Mouse (Mus musculus): ENCODE data around the gene Ptprh. TPM values are rescaled to one million over a fixed set of nuclear protein-coding genes. Genes with fewer than 3 reads are reported as not detected.

Gene Ptprh
- total and polyA plus RNA-seq, 3 experiments = not detected

DNA sequence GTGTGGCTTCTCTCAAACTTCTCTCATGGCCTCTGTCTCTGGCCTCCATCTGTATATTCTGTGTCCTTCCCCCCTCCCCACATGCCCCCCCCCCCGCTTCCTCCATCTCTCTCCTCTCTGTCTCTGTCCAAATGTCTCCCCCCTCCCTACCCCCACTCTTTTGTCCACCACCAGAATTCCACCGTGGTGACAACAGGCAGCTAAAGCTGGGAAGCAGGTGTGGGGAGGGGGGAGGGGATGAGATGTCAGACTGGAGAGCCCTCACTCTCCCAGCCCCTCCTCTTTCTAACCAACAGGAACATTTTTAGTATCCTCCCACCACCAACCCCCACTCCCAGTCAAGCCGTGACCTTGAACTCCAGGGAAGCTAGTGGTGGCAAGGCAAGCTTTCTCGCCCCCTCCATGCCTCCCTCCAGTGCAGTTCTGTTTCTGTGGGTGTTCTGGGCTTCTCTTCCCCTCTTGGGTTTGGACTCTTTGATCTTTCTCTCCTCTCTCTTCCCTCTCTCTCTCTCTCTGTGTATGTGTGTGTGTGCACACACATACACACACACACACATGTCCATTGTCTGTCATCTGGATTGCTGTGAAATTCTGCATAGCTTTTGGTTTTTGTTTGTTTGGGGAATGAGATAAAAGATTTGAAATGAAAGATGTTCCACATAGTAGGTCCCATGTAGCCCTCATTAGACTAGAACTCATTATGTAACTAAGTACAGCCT, 87.3 kb downstream of the Ptprh start, which contains the start of gene Tnnt1:
Gene Tnnt1, minus strand, starts transcription at position 51 of the 719 bp plus-strand sequence.
- no peaks in the 10 kb centered on the region for H3K9me3 ChIP-seq (replicated peaks; ENCODE audit: low read length)
- H3K27ac ChIP-seq (ENCODE audit: insufficient read depth, low read depth) = no peak within 1 kb of the TSS
- H3K4me3 ChIP-seq (replicated peaks in 1 of 3; ENCODE audit: low read depth in 2 of 3, low read length in 2 of 3, poor library complexity in 1 of 3) = no peak within 1 kb of the TSS
- no peaks in the 10 kb centered on the region for H3K79me2 ChIP-seq (replicated peaks; ENCODE audit: control insufficient read depth, extremely low read depth, insufficient read depth, poor library complexity, severe bottlenecking)
- H3K9ac ChIP-seq (ENCODE audit: insufficient read depth, low read depth) = no peak within 1 kb of the TSS
- H3K4me2 ChIP-seq (ENCODE audit: insufficient read depth, low read depth, poor library complexity, severe bottlenecking) = no peak within 1 kb of the TSS
- H3K36me3 ChIP-seq (replicated peaks in 1 of 2; ENCODE audit: control insufficient read depth in 1 of 2, insufficient read depth in 1 of 2, low read length in 1 of 2) = no peaks in the 10 kb centered on the region
- H3K4me1 ChIP-seq (ENCODE audit: control insufficient read depth in 1 of 2, insufficient read depth in 2 of 2) = peaks cover 8 to 26% of the 10 kb centered on the region in 2 experiments; a peak in 3 of 4 replicates
- H3K27me3 ChIP-seq (replicated peaks) = no peaks in the 10 kb centered on the region
- in situ Hi-C loops (cut with MboI; ENCODE audit: low pct_ligation_motif_present, low pct_unique_long_range_greater_than_20kb, low sequenced_read_pairs) = loop anchor here (10.0 kb wide), 1 partner anchor 392 kb away; no protein-coding TSS in a partner anchor
- dilution Hi-C loops (cut with MboI; ENCODE audit: extremely low pct_ligation_motif_present, extremely low pct_unique_long_range_greater_than_20kb, low sequenced_read_pairs) = no loop called here
- DNase-seq (ENCODE audit: extremely low read depth) = no peak
- no peak for TF ChIP-seq IRF4 (IDR thresholded peaks at IDR 0.05; ENCODE audit: low read depth, low read length)
- TF ChIP-seq MYC (IDR thresholded peaks at IDR 0.05; ENCODE audit: low read depth, low read length) = no peak
- no peak for TF ChIP-seq USF1 (IDR thresholded peaks at IDR 0.05; ENCODE audit: low read depth, low read length)

DNA sequence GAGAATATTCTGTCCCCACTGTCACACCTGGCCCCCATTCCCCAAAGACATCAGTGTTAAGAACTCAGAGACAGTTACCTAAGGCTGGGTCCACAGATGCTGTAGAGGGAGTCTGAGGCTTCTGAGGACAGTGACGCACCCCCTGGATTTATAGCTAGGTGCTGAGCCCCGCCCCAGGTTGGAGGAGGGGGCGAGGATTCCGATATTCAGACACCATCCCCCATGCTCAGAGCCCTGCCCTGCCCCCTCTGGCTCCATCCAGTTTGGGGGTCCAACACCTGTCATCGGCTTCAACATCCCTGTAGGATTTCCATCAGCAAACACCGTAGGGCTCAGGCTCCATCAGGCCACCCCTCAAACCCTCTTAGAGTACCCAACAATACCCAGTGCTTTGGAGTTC, 88.0 kb downstream of the Ptprh start:
- Histone ChIP-seq H3K4me3 (replicated peaks in 1 of 3; ENCODE audit: low read depth in 2 of 3, low read length in 2 of 3, poor library complexity in 1 of 3) (no peak overlapping the region), H3K4me2 (ENCODE audit: insufficient read depth, low read depth, poor library complexity, severe bottlenecking) (no peak overlapping the region), H3K4me1 (ENCODE audit: control insufficient read depth in 1 of 2, insufficient read depth in 2 of 2) (peaks cover 8 to 26% of the 10 kb centered on the region in 2 experiments; a peak in 3 of 4 replicates), H3K27ac (ENCODE audit: insufficient read depth, low read depth) (no peak overlapping the region), H3K27me3 (replicated peaks) (no peaks in the 10 kb centered on the region), H3K36me3 (replicated peaks in 1 of 2; ENCODE audit: control insufficient read depth in 1 of 2, insufficient read depth in 1 of 2, low read length in 1 of 2) (no peaks in the 10 kb centered on the region), H3K79me2 (replicated peaks; ENCODE audit: control insufficient read depth, extremely low read depth, insufficient read depth, poor library complexity, severe bottlenecking) (no peaks in the 10 kb centered on the region), H3K9ac (ENCODE audit: insufficient read depth, low read depth) (no peak overlapping the region), H3K9me3 (replicated peaks; ENCODE audit: low read length) (no peaks in the 10 kb centered on the region)
- TF ChIP-seq CTCF (conservative IDR thresholded peaks at IDR 0.05 in 1 of 2, IDR thresholded peaks at IDR 0.05 in 1 of 2; ENCODE audit: low read depth in 2 of 2, low read length in 2 of 2) = no peak
- in situ Hi-C loops (cut with MboI; ENCODE audit: low pct_ligation_motif_present, low pct_unique_long_range_greater_than_20kb, low sequenced_read_pairs) (loop anchor here (10.0 kb wide), 1 partner anchor 391 kb away; no protein-coding TSS in a partner anchor), dilution Hi-C loops (cut with MboI; ENCODE audit: extremely low pct_ligation_motif_present, extremely low pct_unique_long_range_greater_than_20kb, low sequenced_read_pairs) (no loop called here)
- DNase-seq (ENCODE audit: extremely low read depth) = no peak

DNA sequence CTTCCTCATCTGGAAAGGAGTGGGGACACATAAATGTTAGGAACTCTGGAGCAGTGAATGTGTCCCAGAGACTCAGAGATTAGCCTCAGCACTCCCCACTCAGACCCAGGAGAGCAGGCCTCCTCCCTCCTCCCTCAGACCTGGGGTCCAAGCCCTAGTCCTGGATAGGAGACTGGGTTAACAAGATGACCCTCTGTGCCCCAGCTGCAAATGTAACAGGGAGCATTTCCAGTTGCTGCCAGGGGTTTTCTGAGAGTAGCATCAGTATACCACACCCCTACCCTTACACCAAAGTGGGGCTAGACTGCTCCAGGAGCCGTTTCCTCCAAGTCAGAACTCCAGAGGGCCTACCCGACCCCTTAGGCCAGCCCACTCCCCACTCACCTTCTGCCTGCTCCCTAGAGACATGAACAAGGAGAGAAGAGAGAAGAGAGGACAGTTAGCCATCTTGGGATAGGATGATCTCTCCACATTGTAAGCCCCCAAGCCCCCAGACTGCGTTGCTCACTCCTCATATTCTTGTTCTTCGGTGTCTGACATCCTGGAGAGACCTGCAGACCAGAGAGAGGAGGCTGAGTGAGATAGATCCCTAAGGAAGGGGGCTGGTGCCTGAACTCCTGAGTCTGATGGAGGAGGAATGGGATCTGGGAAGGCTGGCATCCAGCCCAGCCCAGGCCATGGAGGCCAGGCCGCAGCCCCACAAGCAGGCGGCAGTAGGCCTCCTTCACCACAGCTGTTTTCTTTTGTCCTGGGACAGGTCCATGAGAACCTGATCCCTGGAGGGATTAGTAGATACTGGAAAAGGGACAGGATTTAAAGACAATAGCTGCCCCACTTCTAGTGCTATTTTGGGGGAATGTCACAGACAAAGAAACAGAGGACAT, 89.8 kb downstream of the Ptprh start:
- TF ChIP-seq POLR2AphosphoS2 (IDR thresholded peaks at IDR 0.05; ENCODE audit: low read depth, low read length) (no peak), ELF1 (IDR thresholded peaks at IDR 0.05; ENCODE audit: low read depth, low read length) (no peak), JUND (conservative IDR thresholded peaks at IDR 0.05; ENCODE audit: low read depth, low read length) (no peak), TBP (conservative IDR thresholded peaks at IDR 0.05; ENCODE audit: low read depth, low read length) (no peak), NRF1 (IDR thresholded peaks at IDR 0.05; ENCODE audit: low read depth, low read length) (no peak), GABPA (IDR thresholded peaks at IDR 0.05; ENCODE audit: insufficient replicate concordance, low read depth, low read length) (no peak), POLR2A (IDR thresholded peaks at IDR 0.05; ENCODE audit: low read depth, low read length) (no peak), EP300 (IDR thresholded peaks at IDR 0.05; ENCODE audit: low read length) (no peak), KAT2A (IDR thresholded peaks at IDR 0.05; ENCODE audit: insufficient replicate concordance, low read length) (no peak), ZKSCAN1 (IDR thresholded peaks at IDR 0.05; ENCODE audit: borderline replicate concordance, low read depth, low read length) (no peak), MEF2A (IDR thresholded peaks at IDR 0.05; ENCODE audit: borderline replicate concordance, low read depth, low read length) (no peak), CHD1 (IDR thresholded peaks at IDR 0.05; ENCODE audit: low read depth, low read length) (no peak), RCOR1 (conservative IDR thresholded peaks at IDR 0.05; ENCODE audit: low read depth, low read length) (no peak), TCF12 (IDR thresholded peaks at IDR 0.05; ENCODE audit: low read depth, low read length) (no peak), UBTF (IDR thresholded peaks at IDR 0.05; ENCODE audit: low read depth, low read length) (no peak), BHLHE40 (IDR thresholded peaks at IDR 0.05; ENCODE audit: low read depth, low read length) (no peak)
- no peak overlapping the region for H3K27ac ChIP-seq (ENCODE audit: insufficient read depth, low read depth)
- no peak overlapping the region for H3K4me2 ChIP-seq (ENCODE audit: insufficient read depth, low read depth, poor library complexity, severe bottlenecking)
- no peaks in the 10 kb centered on the region for H3K27me3 ChIP-seq (replicated peaks)
- H3K9me3 ChIP-seq (replicated peaks; ENCODE audit: low read length) = no peaks in the 10 kb centered on the region
- in situ Hi-C loops (cut with MboI; ENCODE audit: low pct_ligation_motif_present, low pct_unique_long_range_greater_than_20kb, low sequenced_read_pairs) (loop anchor here (10.0 kb wide), 1 partner anchor 389 kb away; no protein-coding TSS in a partner anchor), dilution Hi-C loops (cut with MboI; ENCODE audit: extremely low pct_ligation_motif_present, extremely low pct_unique_long_range_greater_than_20kb, low sequenced_read_pairs) (no loop called here)
- no peak overlapping the region for H3K4me3 ChIP-seq (replicated peaks in 1 of 3; ENCODE audit: low read depth in 2 of 3, low read length in 2 of 3, poor library complexity in 1 of 3)
- no peaks in the 10 kb centered on the region for H3K36me3 ChIP-seq (replicated peaks in 1 of 2; ENCODE audit: control insufficient read depth in 1 of 2, insufficient read depth in 1 of 2, low read length in 1 of 2)
- H3K9ac ChIP-seq (ENCODE audit: insufficient read depth, low read depth) = no peak overlapping the region
- H3K79me2 ChIP-seq (replicated peaks; ENCODE audit: control insufficient read depth, extremely low read depth, insufficient read depth, poor library complexity, severe bottlenecking) = no peaks in the 10 kb centered on the region
- H3K4me1 ChIP-seq (ENCODE audit: control insufficient read depth in 1 of 2, insufficient read depth in 2 of 2) = peaks cover 8 to 26% of the 10 kb centered on the region in 2 experiments; a peak in 3 of 4 replicates
- DNase-seq (ENCODE audit: extremely low read depth) = no peak
